Mouse (Mus musculus): Measurements from ENCODE around the gene Cdcp2.

Gene Cdcp2

GRCm38 (mm10) chr4:107096841-107097373, at the start of gene Cdcp2:
Gene Cdcp2 (plus strand): TSS chr4:107096891.
- no peak for DNase-seq

GRCm38 (mm10) chr4:107047806-107048205, 48.9 kb upstream of the Cdcp2 start:
- DNase-seq, result no peak

- DNase-seq, result no peak
Observed at GRCm38 (mm10) chr4:107048568-107049162, 48.0 kb upstream of the Cdcp2 start.

GRCm38 (mm10) chr4:107051889-107052288, 44.8 kb upstream of the Cdcp2 start:
- DNase-seq, result no peak

- no peak for DNase-seq
Observed at GRCm38 (mm10) chr4:107052962-107053553, 43.6 kb upstream of the Cdcp2 start.

- DNase-seq, result no peak
Observed at GRCm38 (mm10) chr4:107056088-107056487, 40.6 kb upstream of the Cdcp2 start.

GRCm38 (mm10) chr4:107058346-107058745, 38.3 kb upstream of the Cdcp2 start:
- DNase-seq, result peak; percentile 23

- no peak for DNase-seq
Observed at GRCm38 (mm10) chr4:107058781-107059180, 37.9 kb upstream of the Cdcp2 start.

- no peak for DNase-seq
Observed at GRCm38 (mm10) chr4:107061560-107061959, 35.1 kb upstream of the Cdcp2 start.

- no peak for DNase-seq
Observed at GRCm38 (mm10) chr4:107063214-107063613, 33.5 kb upstream of the Cdcp2 start.

GRCm38 (mm10) chr4:107064394-107065098, 32.1 kb upstream of the Cdcp2 start:
- DNase-seq, result no peak

GRCm38 (mm10) chr4:107066252-107067124, 30.2 kb upstream of the Cdcp2 start, which contains the start of the genes Mrpl37 and Cyb5rl:
Gene Mrpl37 (minus strand): TSS chr4:107066868.
Gene Cyb5rl (plus strand): TSS chr4:107066988.
- peak; percentile 97 for DNase-seq

- peak; percentile 38 for DNase-seq
Observed at GRCm38 (mm10) chr4:107067151-107067840, 29.4 kb upstream of the Cdcp2 start.

- DNase-seq, result no peak
Observed at GRCm38 (mm10) chr4:107072343-107072742, 24.3 kb upstream of the Cdcp2 start.

GRCm38 (mm10) chr4:107075456-107075855, 21.2 kb upstream of the Cdcp2 start:
- no peak for DNase-seq

GRCm38 (mm10) chr4:107078894-107079293, 17.8 kb upstream of the Cdcp2 start:
- DNase-seq, result no peak

GRCm38 (mm10) chr4:107079716-107080115, 17.0 kb upstream of the Cdcp2 start:
- DNase-seq, result no peak

GRCm38 (mm10) chr4:107082185-107082584, 14.5 kb upstream of the Cdcp2 start:
- no peak for DNase-seq

- no peak for DNase-seq
Observed at GRCm38 (mm10) chr4:107083126-107083525, 13.6 kb upstream of the Cdcp2 start.

GRCm38 (mm10) chr4:107084343-107084742, 12.3 kb upstream of the Cdcp2 start:
- no peak for DNase-seq

- peak; percentile 93 for DNase-seq
Observed at GRCm38 (mm10) chr4:107084858-107085257, 11.8 kb upstream of the Cdcp2 start.

GRCm38 (mm10) chr4:107091696-107092095, 5.0 kb upstream of the Cdcp2 start:
- DNase-seq, result no peak

Data from kidney, adult 11 months (tissue).